Mouse (Mus musculus) liver, postnatal 0 days (tissue): ENCODE measurements around the gene Cd164l2.
A peak's percentile ranks its signal among the peaks of the same experiment; 100 is the strongest.

Experiments
- CTCF ChIP-seq: sonication (generic); IDR thresholded peaks from 2 replicates; pipeline ENCODE4 v1.5.1; 2016; ENCODE audit warnings: antibody characterized with exemption, low read depth
- EP300 ChIP-seq: IDR thresholded peaks from 2 replicates; pipeline ENCODE4 v1.6.1; 2016; ENCODE audit warnings: antibody characterized with exemption, low read depth, mild to moderate bottlenecking

DNA sequence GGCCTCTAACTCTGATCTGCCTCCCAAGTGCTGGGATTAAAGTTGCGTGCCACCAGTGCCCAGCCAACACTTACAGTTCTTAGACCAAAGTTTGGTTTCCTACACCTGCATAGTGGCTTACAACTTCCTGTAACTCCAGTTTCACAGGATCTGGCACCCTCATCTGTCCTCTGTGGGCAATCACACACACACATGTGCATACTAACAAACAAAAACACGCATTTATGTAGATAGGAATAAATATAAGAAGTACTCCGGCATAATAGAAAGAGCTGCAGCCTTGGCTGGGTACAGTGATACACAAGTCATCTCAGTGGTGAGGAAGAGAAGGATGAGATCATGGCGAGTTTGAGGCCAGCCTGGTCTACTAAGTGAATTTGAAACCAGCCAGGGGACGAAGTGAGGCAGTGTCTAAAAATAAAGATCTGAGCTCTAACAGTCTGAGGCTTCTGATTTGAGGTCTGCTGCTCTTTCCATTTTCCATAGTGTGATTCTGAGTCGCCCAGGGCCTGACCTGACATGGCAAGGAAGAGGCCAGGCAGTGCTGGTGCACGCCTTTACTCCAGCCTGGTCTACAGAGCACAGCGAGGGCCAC lies 29.4 kb upstream of the Cd164l2 start:
- TF ChIP-seq CTCF, result peak; percentile 30
- TF ChIP-seq EP300, result no peak
